Mouse (Mus musculus): ENCODE results near the gene Lrig3. TPM values are rescaled to one million over a fixed set of nuclear protein-coding genes. Genes with fewer than 3 reads are reported as not detected.

Lrig3 gene
- total RNA-seq, 4 experiments from 2014 or later, result 4.5 to 5.9 (median 4.7) TPM

GRCm38 (mm10) chr10:126002081-126002755, 36.2 kb downstream of the Lrig3 start:
- DNase-seq, result no peak

GRCm38 (mm10) chr10:126002818-126003506, 37.0 kb downstream of the Lrig3 start:
- DNase-seq, result no peak

GRCm38 (mm10) chr10:126003857-126004256, 37.9 kb downstream of the Lrig3 start:
- no peak for DNase-seq

- DNase-seq, result no peak
Observed at GRCm38 (mm10) chr10:126013667-126014066, 47.7 kb downstream of the Lrig3 start.

- no peak for DNase-seq
Observed at GRCm38 (mm10) chr10:126014673-126015072, 48.7 kb downstream of the Lrig3 start.

GRCm38 (mm10) chr10:126015644-126016043, 49.7 kb downstream of the Lrig3 start:
- no peak for DNase-seq

GRCm38 (mm10) chr10:126019350-126019991, 53.5 kb downstream of the Lrig3 start:
- DNase-seq, result no peak

GRCm38 (mm10) chr10:126028574-126029440, 62.8 kb downstream of the Lrig3 start:
- no peak for DNase-seq

- no peak for DNase-seq
Observed at GRCm38 (mm10) chr10:126029441-126030114, 63.6 kb downstream of the Lrig3 start.

- DNase-seq, result no peak
Observed at GRCm38 (mm10) chr10:126056881-126057280, 90.9 kb downstream of the Lrig3 start.

GRCm38 (mm10) chr10:126062812-126063211, 96.8 kb downstream of the Lrig3 start:
- DNase-seq, result no peak

Small RNA genes within 50 kb of the gene (microRNA-seq; reads per million reads assigned to microRNA genes)
- 0 reads per million in 2 experiments for gene Gm22183
